Mouse (Mus musculus) megakaryocyte-erythroid progenitor cell, adult 5-6 weeks (primary cell): Measurements from ENCODE around the gene Olfr18. TPM values are rescaled to one million over a fixed set of nuclear protein-coding genes. Genes with fewer than 3 reads are reported as not detected.
"Not testable (repeated sequence)": the region's sequence is repeated elsewhere in the genome, so short reads cannot be mapped to it uniquely, and the experiment has no call there.

Experiments
- ATAC-seq: replicated peaks from 2 replicates; pipeline ENCODE4 v1.8.0; 2016; ENCODE audit warnings: mild to moderate bottlenecking, inconsistent platforms; ENCODE audit not compliant: severe bottlenecking, poor library complexity, low FRiP score, low TSS enrichment
- total RNA-seq, 2 experiments: library from RNA; stranded (forward) in 1 of 2; stranded (reverse) in 1 of 2; fragments of 200-1000, 215-1000 nt in 1 of 2; fragments of >200 nt in 1 of 2; fragmentation: Nextera tagmentation in 1 of 2; gene quantifications; 2 replicates each; pipeline ENCODE4 v1.2.3; 2014 to 2017

Gene Olfr18
- total RNA-seq (2014; fragmentation: Nextera tagmentation) (not detected in 2 replicates), total RNA-seq (2017) (not detected in 2 replicates)

DNA sequence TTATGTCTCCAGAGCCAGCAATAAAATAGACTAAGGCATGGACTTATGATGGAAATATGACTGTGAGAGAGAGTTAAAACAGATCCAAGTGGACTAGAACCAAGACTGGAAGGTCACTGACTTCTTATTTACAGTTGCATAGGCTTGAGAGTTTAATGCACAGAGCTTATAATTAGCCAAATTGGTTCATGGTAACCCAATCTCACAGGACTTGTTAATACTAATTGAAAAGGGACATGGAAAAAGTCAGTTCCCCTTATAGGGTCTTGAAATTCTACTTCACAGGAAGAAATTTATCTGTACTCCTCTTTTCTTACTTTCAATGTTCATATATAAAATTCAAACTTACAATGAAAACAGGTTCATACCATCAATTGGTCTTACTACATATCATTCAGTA, at the start of gene Olfr18:
Gene Olfr18 (minus strand): TSS at position 101 of the 400 bp plus-strand sequence.
- ATAC-seq: no peak

DNA sequence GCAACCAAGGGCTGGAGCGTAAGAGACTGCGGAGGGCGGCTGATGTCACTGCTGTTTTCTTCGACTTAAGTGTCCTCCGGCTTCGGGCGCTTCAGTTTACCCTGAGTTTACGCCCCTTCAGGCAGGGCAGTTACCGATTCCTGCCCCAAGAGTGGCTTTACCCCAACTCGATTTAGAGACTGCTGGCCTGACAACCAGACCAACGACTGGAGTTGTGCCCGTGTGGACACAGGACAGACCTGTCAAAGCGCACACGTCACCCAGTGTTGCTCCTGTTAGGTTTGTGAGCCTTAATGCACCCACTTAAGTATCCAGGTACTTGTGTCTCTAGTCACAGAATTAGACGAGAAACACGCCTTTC, 49.4 kb upstream of the Olfr18 start:
- peak; percentile 79 for ATAC-seq

DNA sequence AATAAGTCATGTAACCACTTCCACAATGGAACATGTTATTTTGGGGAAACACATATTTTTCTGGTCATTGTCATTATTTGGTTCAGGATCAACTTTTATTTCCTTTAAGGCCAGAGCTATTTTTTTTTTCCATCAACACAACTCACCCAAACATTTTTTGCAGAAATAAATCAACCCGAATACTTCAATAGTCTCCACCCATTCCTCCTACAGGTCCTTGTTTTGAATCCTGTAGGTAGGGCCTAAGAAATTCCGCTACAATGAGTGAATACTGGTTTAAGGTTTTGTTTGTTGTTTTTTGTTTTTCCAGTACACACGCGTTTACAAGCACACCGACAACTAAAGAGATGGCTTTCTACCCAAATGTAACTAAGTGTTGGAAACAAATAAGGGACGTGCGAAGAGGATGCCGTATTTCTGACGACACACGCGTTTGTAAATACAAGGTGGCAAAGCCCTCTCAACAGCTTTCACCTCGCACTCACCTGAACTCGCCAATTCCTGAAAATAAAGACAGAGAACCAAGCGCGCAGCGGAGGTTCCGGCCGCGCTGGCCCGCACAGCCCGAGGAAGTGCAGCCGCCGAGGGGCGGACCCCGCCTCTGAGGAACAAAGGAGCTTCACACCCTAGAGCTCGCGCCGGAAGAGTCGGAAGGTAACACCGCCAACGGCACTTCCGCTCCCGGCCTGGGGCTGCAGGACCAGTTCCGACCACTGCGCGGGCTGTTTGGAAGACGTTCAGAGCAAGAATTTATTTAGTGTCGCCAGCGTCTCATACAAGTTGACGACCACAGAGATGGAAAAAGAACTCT, 48.8 kb upstream of the Olfr18 start, which contains the start of gene Zfp560:
Gene Zfp560 (minus strand): TSS at position 646 of the 811 bp plus-strand sequence.
- peak; percentile 99 for ATAC-seq

DNA sequence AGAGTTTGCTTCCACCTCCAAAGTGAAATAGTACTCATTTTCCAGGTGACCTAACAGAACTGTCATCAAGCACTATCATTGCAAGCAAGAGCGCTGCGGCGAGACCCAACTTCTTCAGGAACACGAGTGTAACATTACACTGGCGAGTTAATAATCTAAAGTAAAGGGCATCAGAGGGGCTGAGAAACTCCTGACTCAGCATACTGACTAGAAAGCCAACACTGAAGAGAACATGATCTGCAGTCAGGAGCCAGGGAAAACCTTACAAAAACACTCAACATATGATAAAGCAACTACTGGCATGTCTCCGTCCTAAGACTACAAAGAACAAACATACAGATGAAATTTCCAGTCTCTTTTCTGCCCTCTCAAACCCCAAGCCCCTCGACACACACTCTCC, 47.8 kb upstream of the Olfr18 start:
- no peak for ATAC-seq

DNA sequence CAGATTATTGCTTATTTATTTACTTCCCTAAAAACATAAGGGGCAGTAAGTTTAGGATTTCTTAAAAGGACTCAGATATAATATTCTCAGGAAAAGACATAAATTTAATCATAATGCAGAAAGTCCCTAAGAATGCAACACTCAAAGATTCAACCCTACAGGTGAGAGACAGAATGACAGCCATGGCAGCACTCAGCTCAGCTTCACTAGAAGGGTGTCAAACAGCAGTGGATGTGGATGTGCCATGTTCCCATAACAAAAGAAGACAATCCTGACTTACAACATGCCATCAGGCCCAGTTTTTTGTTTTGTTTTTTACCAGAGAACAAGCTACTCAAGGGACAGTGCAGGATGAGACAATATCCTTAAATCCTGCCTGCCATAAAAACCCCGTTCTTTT, 38.8 kb upstream of the Olfr18 start:
- no peak for ATAC-seq

DNA sequence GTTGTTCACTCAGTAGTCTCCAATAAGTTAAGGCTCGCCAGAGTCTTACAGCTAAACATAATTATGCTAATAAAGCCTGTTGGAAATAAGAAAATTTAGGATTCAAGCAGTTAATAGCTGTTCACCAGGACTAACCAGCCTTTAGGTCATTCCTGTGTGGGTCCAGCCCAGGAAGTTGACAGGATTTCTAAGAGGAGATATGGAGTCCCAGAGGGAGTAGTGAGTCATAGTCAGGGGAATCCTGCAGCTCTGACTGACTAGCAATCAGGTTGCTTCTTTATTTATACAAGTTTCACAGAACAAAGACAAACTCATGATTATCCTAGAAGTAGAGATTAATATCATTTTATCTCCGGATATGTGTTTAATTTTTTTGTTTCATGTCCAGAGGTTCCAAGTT, 31.4 kb upstream of the Olfr18 start:
- no peak for ATAC-seq

DNA sequence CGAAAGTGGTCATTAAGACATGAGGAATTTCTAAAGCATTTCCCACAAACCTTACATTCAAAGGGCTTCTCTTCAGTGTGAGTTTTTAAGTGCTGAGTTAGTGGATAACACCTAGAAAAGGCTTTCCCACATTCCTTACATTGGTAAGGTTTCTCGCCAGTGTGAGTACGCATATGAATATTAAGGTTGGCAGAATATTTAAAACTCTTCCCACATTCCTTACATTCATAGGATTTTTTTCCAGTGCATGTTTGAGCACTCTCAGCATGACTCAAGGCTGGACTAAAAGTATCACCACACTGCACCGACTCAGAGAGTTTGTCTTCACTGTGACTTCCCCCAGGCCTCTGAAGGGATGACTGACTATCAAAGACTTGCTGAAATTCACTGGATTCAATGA, 12.6 kb upstream of the Olfr18 start:
- no peak for ATAC-seq

DNA sequence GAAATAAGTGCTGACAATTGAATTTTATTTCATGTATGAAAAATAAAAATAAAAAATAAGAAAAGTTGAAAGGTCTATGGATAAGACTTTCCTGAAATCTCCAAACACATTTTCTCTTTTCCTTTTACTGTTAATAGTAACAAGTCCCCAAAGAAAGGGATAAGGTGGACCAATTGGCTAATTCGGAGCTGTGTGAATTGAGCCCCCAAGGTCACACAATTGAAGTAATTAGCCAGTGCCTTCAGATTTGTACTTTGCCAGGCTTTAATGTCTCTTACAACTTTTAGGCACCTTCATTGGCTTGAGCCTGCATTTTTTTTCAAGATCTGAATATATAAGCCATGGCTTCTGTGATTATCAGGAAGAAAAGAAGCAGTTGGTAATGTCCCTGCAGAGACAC, 37.7 kb downstream of the Olfr18 start, which contains the start of gene Olfr873:
Gene Olfr873 (plus strand): TSS at position 301 of the 400 bp plus-strand sequence.
- ATAC-seq: no peak

DNA sequence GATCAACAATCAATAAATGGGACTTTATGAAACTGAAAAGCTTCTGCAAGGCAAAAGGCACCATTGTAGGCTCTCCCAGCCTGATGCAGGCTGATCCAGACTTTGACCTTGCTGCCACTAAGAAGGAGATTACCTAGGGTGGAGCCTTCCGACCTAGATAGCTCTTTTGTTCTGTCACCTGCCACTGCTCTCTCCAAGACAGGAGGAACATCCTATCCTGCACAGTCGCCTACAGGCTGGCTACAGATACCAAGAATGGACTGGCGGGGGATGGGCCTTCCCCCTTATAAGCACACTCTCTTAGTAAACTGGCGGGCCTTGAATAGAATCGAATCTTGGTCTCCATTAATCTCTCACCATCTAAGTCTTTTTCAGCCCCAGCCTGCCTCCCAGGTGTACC, 40.3 kb downstream of the Olfr18 start:
- ATAC-seq: not testable (repeated sequence)

DNA sequence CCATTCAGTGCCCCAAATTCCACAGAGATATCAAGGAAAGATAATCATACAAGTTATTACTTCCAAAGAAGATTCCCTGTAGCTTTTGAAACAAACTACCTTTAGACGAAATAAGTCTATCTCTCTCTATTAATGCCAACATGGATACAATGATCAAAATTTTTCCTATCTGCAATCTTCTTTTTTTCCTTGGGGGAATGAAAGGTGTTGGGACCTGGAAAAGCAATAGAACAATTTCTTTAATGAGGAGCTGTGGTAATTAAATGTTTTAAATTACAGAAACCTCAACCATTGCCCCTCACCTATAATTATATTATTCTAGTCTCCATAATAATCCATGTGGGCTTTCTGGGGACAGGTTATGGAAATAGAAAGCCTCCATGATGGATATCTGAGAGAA, 53.8 kb downstream of the Olfr18 start, which contains the start of gene Olfr39:
Gene Olfr39 (plus strand): TSS at position 301 of the 400 bp plus-strand sequence.
- no peak for ATAC-seq

Other genes starting within 250 kb of the Olfr18 start
- gene Olfr868, start 237.5 kb downstream of the Olfr18 start, total RNA-seq (2014; fragmentation: Nextera tagmentation): not detected in 2 replicates
- gene Olfr868, start 237.5 kb downstream of the Olfr18 start, total RNA-seq (2017): not detected in 2 replicates
- gene Olfr869, start 207.1 kb downstream of the Olfr18 start, total RNA-seq (2014; fragmentation: Nextera tagmentation): not detected in 2 replicates
- gene Olfr869, start 207.1 kb downstream of the Olfr18 start, total RNA-seq (2017): not detected in 2 replicates
- gene Olfr870, start 162.0 kb downstream of the Olfr18 start, total RNA-seq (2014; fragmentation: Nextera tagmentation): not detected in 2 replicates
- gene Olfr870, start 162.0 kb downstream of the Olfr18 start, total RNA-seq (2017): not detected in 2 replicates
- gene Olfr871, start 123.9 kb downstream of the Olfr18 start, total RNA-seq (2014; fragmentation: Nextera tagmentation): not detected in 2 replicates
- gene Olfr871, start 123.9 kb downstream of the Olfr18 start, total RNA-seq (2017): not detected in 2 replicates
- gene Olfr872, start 99.0 kb downstream of the Olfr18 start, total RNA-seq (2014; fragmentation: Nextera tagmentation): not detected in 2 replicates
- not detected in 2 replicates for gene Olfr872, start 99.0 kb downstream of the Olfr18 start, total RNA-seq (2017)
- not detected in 2 replicates for gene Olfr39, start 53.7 kb downstream of the Olfr18 start, total RNA-seq (2014; fragmentation: Nextera tagmentation)
- gene Olfr39, start 53.7 kb downstream of the Olfr18 start, total RNA-seq (2017): not detected in 2 replicates
- not detected in 2 replicates for gene Olfr873, start 37.6 kb downstream of the Olfr18 start, total RNA-seq (2014; fragmentation: Nextera tagmentation)
- not detected in 2 replicates for gene Olfr873, start 37.6 kb downstream of the Olfr18 start, total RNA-seq (2017)
- gene Zfp560, start 49.1 kb upstream of the Olfr18 start, total RNA-seq (2014; fragmentation: Nextera tagmentation): 18.6 and 26.9 TPM in 2 replicates
- gene Zfp560, start 49.1 kb upstream of the Olfr18 start, total RNA-seq (2017): 1.9 and 8.2 TPM in 2 replicates
- 27.8 and 32.3 TPM in 2 replicates for gene Zfp26, start 124.1 kb upstream of the Olfr18 start, total RNA-seq (2014; fragmentation: Nextera tagmentation)
- 22.3 and 35.1 TPM in 2 replicates for gene Zfp26, start 124.1 kb upstream of the Olfr18 start, total RNA-seq (2017)
- 15.2 and 19.6 TPM in 2 replicates for gene Zfp426, start 156.7 kb upstream of the Olfr18 start, total RNA-seq (2014; fragmentation: Nextera tagmentation)
- 15.0 and 22.3 TPM in 2 replicates for gene Zfp426, start 156.7 kb upstream of the Olfr18 start, total RNA-seq (2017)
- gene Zfp266, start 185.3 kb upstream of the Olfr18 start, total RNA-seq (2014; fragmentation: Nextera tagmentation): 48.4 and 54.9 TPM in 2 replicates
- 46.8 and 47.2 TPM in 2 replicates for gene Zfp266, start 185.3 kb upstream of the Olfr18 start, total RNA-seq (2017)
- gene Zfp846, start 245.2 kb upstream of the Olfr18 start, total RNA-seq (2014; fragmentation: Nextera tagmentation): 7.8 and 10.1 TPM in 2 replicates
- 6.6 and 8.8 TPM in 2 replicates for gene Zfp846, start 245.2 kb upstream of the Olfr18 start, total RNA-seq (2017)